Mouse (Mus musculus): Measurements from ENCODE around the gene Tmem40.

- TF ChIP-seq CTCF (IDR thresholded peaks at IDR 0.05): no peak
- TF ChIP-seq POLR2A (IDR thresholded peaks at IDR 0.05; ENCODE audit: insufficient read depth, low read depth, low read length): no peak
- TF ChIP-seq EP300 (IDR thresholded peaks at IDR 0.05; ENCODE audit: insufficient read depth, low read depth, low read length): no peak
Measured at GRCm38 (mm10) chr6:115791842-115792686, 29.9 kb upstream of the Tmem40 start.
